Mouse (Mus musculus): Measurements from ENCODE around the gene AC141477.1. TPM values are rescaled to one million over a fixed set of nuclear protein-coding genes. Genes with fewer than 3 reads are reported as not detected.

Gene AC141477.1
- polyA plus RNA-seq, 1 experiment from 2014 or later, result 1.5 TPM

DNA sequence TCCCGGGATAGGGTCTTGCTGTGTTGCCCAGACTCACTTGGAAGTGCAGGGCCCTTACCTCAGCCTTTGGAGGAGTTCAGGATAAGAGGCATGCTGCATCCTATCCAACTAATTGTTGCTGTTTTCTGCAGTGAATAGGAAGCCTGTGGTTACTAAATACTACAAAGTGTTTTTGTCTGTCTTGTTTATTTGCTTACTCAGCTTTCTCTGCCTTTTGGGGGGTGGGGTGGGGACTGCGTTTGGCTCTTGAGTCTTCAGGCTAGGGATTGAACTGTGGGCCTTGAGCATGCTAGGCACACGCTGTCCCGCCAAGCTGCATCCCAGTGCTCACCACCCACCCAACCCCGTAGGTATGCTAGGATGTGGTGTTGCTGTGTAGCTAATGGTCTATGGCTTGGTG, 33.5 kb upstream of the AC141477.1 start:
- H3K27me3 ChIP-seq (ENCODE audit: control insufficient read depth, insufficient read depth, low read length), result no peaks in the 10 kb centered on the region
- no peaks in the 10 kb centered on the region for H3K4me1 ChIP-seq (replicated peaks; ENCODE audit: control insufficient read depth, insufficient read depth)
- TF ChIP-seq CTCF (IDR thresholded peaks at IDR 0.05; ENCODE audit: low read depth) (no peak), EP300 (optimal IDR thresholded peaks at IDR 0.05) (no peak)
- no peak overlapping the region for H3K27ac ChIP-seq (replicated peaks)
- H3K9ac ChIP-seq (ENCODE audit: low read length), result no peak overlapping the region
- no peaks in the 10 kb centered on the region for H3K9me3 ChIP-seq (ENCODE audit: control insufficient read depth, low read length)
- no peak for DNase-seq (ENCODE audit: low spot score)
- no peak overlapping the region for H3K4me3 ChIP-seq (ENCODE audit: low read depth, low read length)
- H3K4me2 ChIP-seq (replicated peaks; ENCODE audit: low read depth), result no peak overlapping the region
- ATAC-seq (ENCODE audit: low FRiP score, low TSS enrichment), result no peak
- WGBS, result 89% methylated on average over 5 of the region's 5 CpGs
- H3K36me3 ChIP-seq (ENCODE audit: control insufficient read depth, insufficient read depth, low read length), result peaks cover 24% of the 10 kb centered on the region

DNA sequence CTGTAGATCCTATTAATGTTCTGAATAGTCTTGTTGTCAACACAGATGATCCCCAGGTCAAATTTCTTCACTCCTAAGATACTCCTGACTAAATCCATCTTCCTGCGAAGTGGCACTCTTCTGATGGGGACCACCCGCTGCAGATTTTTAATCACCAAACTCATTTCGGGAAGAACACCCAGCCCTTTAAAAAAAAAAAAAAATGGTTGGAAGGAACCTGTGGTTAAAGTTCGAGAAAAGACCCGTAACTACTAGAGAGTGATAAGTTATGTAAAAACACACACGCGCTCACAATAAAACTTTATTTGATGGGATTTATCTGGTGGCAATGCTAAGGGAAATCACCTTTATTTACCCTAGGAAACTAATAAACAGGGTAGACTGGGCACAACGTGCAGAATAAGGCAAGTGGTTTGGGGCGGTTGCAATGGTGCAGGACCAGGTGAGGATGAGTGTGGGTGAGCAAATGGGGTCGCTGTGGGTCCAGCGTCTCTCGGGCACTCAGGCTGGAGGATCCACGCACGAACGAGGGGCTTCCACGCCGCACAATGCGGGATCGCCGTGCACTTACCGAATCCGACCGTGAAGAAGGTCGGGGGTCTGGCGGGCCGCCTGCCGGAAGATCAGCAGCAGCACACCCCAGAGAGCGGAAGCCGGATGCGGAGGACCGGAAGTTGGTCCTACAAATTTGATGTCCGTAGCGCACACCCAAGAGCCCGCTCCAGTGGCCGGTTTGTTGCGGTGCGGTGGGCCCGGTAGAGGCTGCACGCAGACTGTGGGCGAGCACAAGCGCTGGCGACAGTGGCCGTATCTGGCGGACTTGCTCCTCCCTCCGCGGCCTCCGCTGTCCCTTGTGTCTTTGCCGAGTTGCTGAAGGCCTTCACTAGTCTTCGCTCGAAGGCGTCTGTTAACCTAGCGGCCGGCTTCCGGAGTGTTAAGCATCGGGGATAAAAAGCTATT, 28.2 kb upstream of the AC141477.1 start, which contains the start of the genes Mcm3ap and Ybey:
Gene Mcm3ap, plus strand, starts transcription at position 725 of the 960 bp plus-strand sequence.
Gene Ybey, minus strand, starts transcription at position 912 of the 960 bp plus-strand sequence.
- ATAC-seq (ENCODE audit: low FRiP score, low TSS enrichment) (peak; percentile 95), DNase-seq (ENCODE audit: low spot score) (peak; percentile 89)
- peak within 1 kb of the TSS; percentile 77; the same call in 1 of the 2 replicates for H3K27ac ChIP-seq (replicated peaks)

DNA sequence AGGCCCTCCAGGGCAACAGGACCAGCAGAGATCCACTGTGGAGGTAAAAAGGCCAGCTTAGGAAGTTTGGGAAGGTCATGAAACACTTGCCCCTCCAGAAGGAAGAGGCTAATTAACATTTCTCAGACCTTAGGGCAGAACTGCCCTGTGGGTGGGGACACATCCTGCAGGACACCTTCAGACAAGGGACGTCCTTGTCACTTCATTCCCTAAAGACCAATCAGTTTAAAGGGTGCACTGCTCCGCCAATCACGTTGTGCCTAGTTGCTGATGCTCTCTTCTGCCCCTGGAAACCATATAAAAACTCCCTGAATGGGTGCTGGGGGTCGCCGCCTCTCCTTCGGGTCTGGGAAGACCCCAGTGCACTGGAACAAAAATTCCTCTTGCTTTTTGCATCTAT, 22.5 kb upstream of the AC141477.1 start:
- TF ChIP-seq CTCF (IDR thresholded peaks at IDR 0.05; ENCODE audit: low read depth) (no peak), EP300 (optimal IDR thresholded peaks at IDR 0.05) (no peak)
- Histone ChIP-seq H3K27ac (replicated peaks) (no peak overlapping the region), H3K4me1 (replicated peaks; ENCODE audit: control insufficient read depth, insufficient read depth) (no peaks in the 10 kb centered on the region), H3K27me3 (ENCODE audit: control insufficient read depth, insufficient read depth, low read length) (no peaks in the 10 kb centered on the region), H3K9me3 (ENCODE audit: control insufficient read depth, low read length) (no peaks in the 10 kb centered on the region), H3K9ac (ENCODE audit: low read length) (no peak overlapping the region), H3K36me3 (ENCODE audit: control insufficient read depth, insufficient read depth, low read length) (no peaks in the 10 kb centered on the region), H3K4me2 (replicated peaks; ENCODE audit: low read depth) (no peak overlapping the region), H3K4me3 (ENCODE audit: low read depth, low read length) (no peak overlapping the region)
- ATAC-seq (ENCODE audit: low FRiP score, low TSS enrichment) (no peak), DNase-seq (ENCODE audit: low spot score) (no peak)
- WGBS, result 87% methylated on average over 6 of the region's 6 CpGs

More for the DNA sequence above, 28.2 kb upstream of the AC141477.1 start, which contains the start of the genes Mcm3ap and Ybey:
- H3K36me3 ChIP-seq (ENCODE audit: control insufficient read depth, insufficient read depth, low read length), result peaks cover 10% of the 10 kb centered on the region; the same call in 1 of the 2 replicates
- H3K9ac ChIP-seq (ENCODE audit: low read length), result peak within 1 kb of the TSS; percentile 86
- no peaks in the 10 kb centered on the region for H3K27me3 ChIP-seq (ENCODE audit: control insufficient read depth, insufficient read depth, low read length)
- TF ChIP-seq EP300 (optimal IDR thresholded peaks at IDR 0.05) (no peak), CTCF (IDR thresholded peaks at IDR 0.05; ENCODE audit: low read depth) (peak; percentile 56)
- no peaks in the 10 kb centered on the region for H3K9me3 ChIP-seq (ENCODE audit: control insufficient read depth, low read length)
- 1% methylated on average over 55 of the region's 55 CpGs for WGBS
- H3K4me1 ChIP-seq (replicated peaks; ENCODE audit: control insufficient read depth, insufficient read depth), result no peaks in the 10 kb centered on the region
- H3K4me2 ChIP-seq (replicated peaks; ENCODE audit: low read depth), result peak within 1 kb of the TSS; percentile 51
- peak within 1 kb of the TSS; percentile 82 for H3K4me3 ChIP-seq (ENCODE audit: low read depth, low read length)

DNA sequence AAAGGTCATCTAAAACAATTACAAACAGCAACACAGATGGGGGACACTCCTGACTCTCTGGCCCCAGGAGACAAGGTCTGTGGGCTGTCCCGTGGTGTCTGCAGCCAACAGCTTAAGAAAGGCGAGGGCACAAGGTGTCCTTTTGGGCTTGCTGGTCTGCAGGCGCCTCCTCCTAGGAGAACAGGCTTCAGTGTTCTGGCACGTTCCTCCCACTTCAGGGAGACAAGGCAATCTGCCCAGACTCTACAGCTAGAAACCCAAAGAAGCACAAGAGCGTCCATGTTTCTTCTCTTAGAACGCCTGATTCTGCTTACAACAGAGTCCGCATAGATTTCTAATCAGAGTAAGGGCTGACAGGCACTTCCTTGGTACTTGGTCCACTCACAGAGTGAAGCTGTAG, 22.1 kb upstream of the AC141477.1 start:
- 89% methylated on average over 7 of the region's 7 CpGs for WGBS
- no peak overlapping the region for H3K9ac ChIP-seq (ENCODE audit: low read length)
- no peaks in the 10 kb centered on the region for H3K27me3 ChIP-seq (ENCODE audit: control insufficient read depth, insufficient read depth, low read length)
- no peak overlapping the region for H3K27ac ChIP-seq (replicated peaks)
- no peaks in the 10 kb centered on the region for H3K4me1 ChIP-seq (replicated peaks; ENCODE audit: control insufficient read depth, insufficient read depth)
- DNase-seq (ENCODE audit: low spot score), result no peak
- no peaks in the 10 kb centered on the region for H3K9me3 ChIP-seq (ENCODE audit: control insufficient read depth, low read length)
- H3K36me3 ChIP-seq (ENCODE audit: control insufficient read depth, insufficient read depth, low read length), result no peaks in the 10 kb centered on the region
- no peak overlapping the region for H3K4me2 ChIP-seq (replicated peaks; ENCODE audit: low read depth)
- no peak for TF ChIP-seq EP300 (optimal IDR thresholded peaks at IDR 0.05)
- no peak for TF ChIP-seq CTCF (IDR thresholded peaks at IDR 0.05; ENCODE audit: low read depth)
- H3K4me3 ChIP-seq (ENCODE audit: low read depth, low read length), result no peak overlapping the region
- ATAC-seq (ENCODE audit: low FRiP score, low TSS enrichment), result no peak

DNA sequence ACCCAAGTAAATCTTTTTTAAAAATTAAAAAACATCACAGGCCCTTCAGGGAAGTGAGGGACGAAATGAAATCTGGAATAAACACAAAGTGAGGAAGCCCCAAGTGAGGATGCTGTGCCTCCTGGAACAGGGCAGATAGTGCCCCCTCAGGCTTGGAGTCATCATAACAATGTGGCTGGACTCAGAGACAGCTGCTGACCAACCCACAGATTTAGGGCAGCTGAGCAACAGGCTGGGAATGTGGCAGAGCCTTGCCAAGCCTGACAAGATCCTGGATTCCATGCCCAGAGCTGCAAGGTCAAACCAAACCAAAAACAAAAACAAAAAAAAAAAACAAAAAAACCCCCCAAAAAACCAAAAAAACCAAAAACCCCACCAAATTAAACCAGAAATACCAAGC, 21.0 kb upstream of the AC141477.1 start:
- Histone ChIP-seq H3K9ac (ENCODE audit: low read length) (no peak overlapping the region), H3K27ac (replicated peaks) (no peak overlapping the region), H3K9me3 (ENCODE audit: control insufficient read depth, low read length) (no peaks in the 10 kb centered on the region), H3K4me1 (replicated peaks; ENCODE audit: control insufficient read depth, insufficient read depth) (no peaks in the 10 kb centered on the region), H3K27me3 (ENCODE audit: control insufficient read depth, insufficient read depth, low read length) (no peaks in the 10 kb centered on the region), H3K36me3 (ENCODE audit: control insufficient read depth, insufficient read depth, low read length) (no peaks in the 10 kb centered on the region), H3K4me3 (ENCODE audit: low read depth, low read length) (no peak overlapping the region), H3K4me2 (replicated peaks; ENCODE audit: low read depth) (no peak overlapping the region)
- DNase-seq (ENCODE audit: low spot score), result no peak
- 90% methylated on average over 1 of the region's 1 CpGs for WGBS
- TF ChIP-seq EP300 (optimal IDR thresholded peaks at IDR 0.05) (no peak), CTCF (IDR thresholded peaks at IDR 0.05; ENCODE audit: low read depth) (no peak)
- ATAC-seq (ENCODE audit: low FRiP score, low TSS enrichment), result no peak

DNA sequence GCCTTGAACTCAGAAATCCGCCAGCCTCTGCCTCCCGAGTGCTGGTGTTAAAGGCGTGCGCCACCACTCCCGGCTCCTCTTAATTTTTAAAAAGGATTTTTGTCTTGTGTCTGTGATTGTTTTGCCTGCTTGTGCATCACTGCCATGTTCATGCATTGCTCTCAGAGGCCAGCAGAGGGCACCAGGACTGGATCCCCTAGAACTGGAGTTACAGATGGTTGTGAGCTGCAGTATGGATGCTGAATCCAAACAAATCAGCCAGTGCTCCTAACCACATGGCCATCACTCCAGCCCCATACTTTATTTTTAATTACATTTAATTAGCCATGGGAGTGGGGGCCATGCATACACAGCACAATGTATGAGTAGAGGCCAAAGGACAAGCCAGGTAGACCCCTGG, 15.0 kb upstream of the AC141477.1 start:
- no peak overlapping the region for H3K4me2 ChIP-seq (replicated peaks; ENCODE audit: low read depth)
- DNase-seq (ENCODE audit: low spot score) (peak; percentile 65), ATAC-seq (ENCODE audit: low FRiP score, low TSS enrichment) (0 out of 2 replicates have a peak, but pooled peaks have one; percentile 35)
- TF ChIP-seq EP300 (optimal IDR thresholded peaks at IDR 0.05), result no peak
- peak; percentile 85 for TF ChIP-seq CTCF (IDR thresholded peaks at IDR 0.05; ENCODE audit: low read depth)
- no peak overlapping the region for H3K4me3 ChIP-seq (ENCODE audit: low read depth, low read length)
- 59% methylated on average over 4 of the region's 5 CpGs for WGBS
- H3K36me3 ChIP-seq (ENCODE audit: control insufficient read depth, insufficient read depth, low read length), result no peaks in the 10 kb centered on the region
- no peak overlapping the region for H3K9ac ChIP-seq (ENCODE audit: low read length)
- no peaks in the 10 kb centered on the region for H3K27me3 ChIP-seq (ENCODE audit: control insufficient read depth, insufficient read depth, low read length)
- H3K4me1 ChIP-seq (replicated peaks; ENCODE audit: control insufficient read depth, insufficient read depth), result no peaks in the 10 kb centered on the region
- no peak overlapping the region for H3K27ac ChIP-seq (replicated peaks)
- H3K9me3 ChIP-seq (ENCODE audit: control insufficient read depth, low read length), result no peaks in the 10 kb centered on the region
